Mouse (Mus musculus): ENCODE measurements at regions not wholly inside any gene's neighbourhood (a gene's known extent, or its start where the extent isn't known, plus 50 kb on each side); places are given as distances from the start of the nearest gene placed in this dataset.

DNA sequence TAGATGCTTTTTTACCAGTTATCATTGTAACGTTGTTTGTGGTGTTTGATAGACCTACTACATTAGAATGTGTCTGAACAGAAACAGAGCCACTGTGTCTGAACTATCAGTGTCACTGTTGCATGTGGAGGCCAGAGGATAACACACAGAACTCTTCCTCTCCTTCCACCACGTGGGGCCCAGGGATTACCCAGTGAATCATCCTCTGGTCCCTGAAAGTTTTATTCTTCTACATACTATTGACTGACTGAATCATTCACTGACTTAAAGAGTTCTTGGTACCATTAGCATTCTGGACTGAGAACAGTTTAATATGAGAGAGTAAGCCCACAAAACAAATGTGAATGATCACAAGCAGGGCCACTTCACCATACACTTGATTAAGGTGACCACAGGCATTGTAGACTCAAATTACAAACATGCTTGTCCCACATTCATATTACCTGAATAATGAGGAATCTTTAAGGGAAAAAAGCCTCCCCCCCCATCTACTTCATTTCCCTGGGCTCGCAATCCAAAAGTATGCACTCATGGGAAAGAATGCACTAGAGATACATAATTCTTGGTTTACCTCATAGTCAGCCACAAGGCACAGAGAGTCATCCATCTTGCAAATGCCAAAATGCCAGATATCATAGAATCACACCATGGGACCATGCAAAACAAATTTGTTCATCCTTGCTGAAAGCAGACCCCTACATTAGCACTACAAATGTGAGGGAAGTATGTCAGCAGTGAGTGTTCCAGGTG lies 68.1 kb upstream of the Tnfsf11 start:
- DNase-seq (ENCODE audit: low spot score in 2 of 2), result no peak

DNA sequence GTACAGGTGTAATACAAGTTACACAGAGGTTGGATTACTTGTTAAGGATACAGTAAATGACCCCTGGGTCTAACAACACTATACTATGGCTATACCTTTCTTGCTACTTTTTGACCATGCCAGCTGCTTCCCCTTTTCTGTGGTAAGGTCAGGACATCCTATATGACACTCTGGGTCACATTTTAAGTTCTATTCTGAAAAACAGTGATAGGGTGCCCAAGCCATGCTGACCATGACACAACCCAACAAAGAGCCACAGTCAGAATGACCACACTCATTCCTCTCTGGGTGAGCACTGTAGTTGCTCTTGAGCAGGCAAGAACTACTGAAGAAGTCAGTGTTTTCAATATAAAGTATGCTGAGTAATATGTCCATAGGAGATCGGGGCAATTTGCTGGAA lies 64.3 kb upstream of the Tnfsf11 start:
- DNase-seq (ENCODE audit: low spot score in 2 of 2), result no peak

DNA sequence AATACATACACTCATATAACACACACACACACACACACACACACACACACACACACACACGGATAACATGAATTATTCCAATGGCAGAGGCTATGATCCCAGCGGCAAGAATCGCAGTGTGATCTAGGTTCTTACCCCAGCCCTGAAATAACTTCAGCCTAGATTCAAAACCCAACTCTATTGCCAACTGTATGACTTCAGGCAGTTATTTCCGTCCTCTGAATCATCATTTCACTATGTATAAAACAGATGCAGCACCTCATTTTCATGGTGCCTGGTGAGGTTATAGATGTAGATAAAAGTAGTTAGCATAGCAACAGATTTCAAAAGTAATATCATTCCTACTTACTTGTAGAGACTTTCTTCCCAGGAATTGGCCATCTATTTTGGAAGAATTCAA lies 61.0 kb upstream of the Tnfsf11 start:
- DNase-seq (ENCODE audit: low spot score in 2 of 2), result no peak

DNA sequence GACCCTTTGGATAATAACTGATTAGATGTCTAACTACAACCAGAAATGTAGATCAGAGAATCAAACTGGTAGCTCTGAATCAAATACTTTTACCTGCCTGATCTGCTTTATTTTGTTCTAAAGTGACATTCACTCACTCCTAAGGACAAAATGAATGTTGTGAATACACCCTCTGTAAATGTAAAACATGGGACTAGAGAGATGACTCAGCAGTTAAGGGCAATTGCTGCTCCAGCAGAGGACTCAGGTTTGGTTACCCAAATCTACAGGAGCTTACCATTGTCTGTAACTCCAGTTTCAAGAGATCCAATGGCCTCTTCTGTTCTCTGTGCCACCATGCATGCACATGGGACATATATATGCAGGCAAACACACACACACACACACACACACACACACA lies 57.0 kb upstream of the Tnfsf11 start:
- no peak for DNase-seq (ENCODE audit: low spot score in 2 of 2)

DNA sequence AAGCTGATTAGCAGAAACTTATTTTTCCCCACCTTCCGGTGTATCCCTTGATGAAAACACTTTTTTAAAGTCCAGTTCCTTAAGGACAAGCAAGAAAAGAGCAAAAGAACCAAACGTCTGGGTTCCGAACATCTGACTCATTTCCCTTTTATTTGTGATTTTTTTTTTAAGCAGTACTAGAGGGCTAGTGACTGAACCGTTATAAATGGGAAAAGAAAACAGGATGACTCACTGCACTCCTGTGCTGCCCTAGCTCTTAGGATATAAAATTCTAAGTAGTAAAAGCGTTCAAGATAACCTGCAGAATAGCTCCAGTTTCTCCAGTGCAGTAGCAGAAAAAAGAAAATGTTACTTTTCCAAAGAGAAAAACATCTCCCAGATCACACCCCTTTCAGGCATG lies 55.3 kb upstream of the Tnfsf11 start:
- DNase-seq (ENCODE audit: low spot score in 2 of 2), result no peak
